Mouse (Mus musculus) small intestine, adult 2 months (tissue): Measurements from ENCODE around the gene Cabp7.

Experiments used
- CTCF ChIP-seq: fragments of 200-500 bp; IDR thresholded peaks from 2 replicates; pipeline ENCODE4 v1.5.1; 2012; ENCODE audit warnings: low read depth, mild to moderate bottlenecking, control low read depth, inconsistent platforms, low read length, moderate library complexity, mixed read lengths; ENCODE audit not compliant: insufficient replicate concordance, insufficient read length; ENCODE audit errors: extremely low read depth
- POLR2A ChIP-seq: fragments of 200-500 bp; IDR thresholded peaks from 2 replicates; pipeline ENCODE4 v1.6.1; 2012; ENCODE audit warnings: low read depth, mild to moderate bottlenecking, control low read depth, inconsistent platforms, low read length, moderate library complexity

- TF ChIP-seq CTCF (no peak), POLR2A (no peak)
These were observed 25.5 kb downstream of the Cabp7 start for GRCm38 (mm10) chr11:4720900-4721580.
